Comparison of ENCODE assay signal across 8 mouse cellular contexts in the genomic region with DNA sequence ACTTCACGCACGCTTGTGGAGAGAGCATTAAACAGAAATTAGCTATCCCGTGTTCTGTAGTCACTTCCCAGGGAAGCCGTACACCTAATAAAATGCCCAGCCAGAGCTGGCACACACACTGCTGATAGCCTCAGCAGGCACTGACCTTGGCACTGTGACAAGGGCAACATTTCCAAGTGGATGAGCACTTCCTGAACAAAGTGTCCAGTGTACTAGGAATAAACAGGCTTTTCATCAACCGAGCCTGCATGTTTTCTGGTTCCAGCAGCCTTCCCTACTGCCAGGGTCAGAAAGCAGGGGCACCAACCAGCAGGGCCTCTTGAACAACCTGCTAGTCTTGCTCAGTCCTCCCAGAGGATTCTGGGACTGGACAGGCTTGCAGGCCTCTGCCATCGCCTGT.
DNase-seq lines count a peak whose midpoint lies in the region; ATAC-seq lines count a peak whose summit lies in the region.

No protein-coding gene starts in this region.

- peak; percentile 67 for DNase-seq in ovary, postnatal 36 days (ENCODE audit: low spot score)
- no peak for DNase-seq in ovary, postnatal 14 days (ENCODE audit: low spot score)
- peak; percentile 78 for DNase-seq in cerebellum, adult 8-10 months
- peak; percentile 16 to 33 for DNase-seq in left cerebral cortex, adult 18-20 months (ENCODE audit: low spot score in 2 of 2)
- peak; percentile 47 for DNase-seq in telencephalon, adult 2 months (ENCODE audit: low read depth, low spot score)
- no peak for DNase-seq in thymus, postnatal 36 days
- DNase-seq in urinary bladder, postnatal 10 days (ENCODE audit: low spot score), result no peak

- no peaks in the 10 kb centered on the region for H3K27me3 ChIP-seq in heart, embryonic 12.5 days (replicated peaks)

- H3K9ac ChIP-seq in heart, embryonic 12.5 days, result no peak overlapping the region

- no peak for ATAC-seq in heart, embryonic 12.5 days (ENCODE audit: insufficient number of reproducible peaks, low FRiP score)

- no peak overlapping the region for H3K4me3 ChIP-seq in heart, embryonic 12.5 days

- 49% methylated on average over 6 of the region's 6 CpGs for WGBS in heart, embryonic 12.5 days

- H3K4me2 ChIP-seq in heart, embryonic 12.5 days, result no peak overlapping the region

- H3K4me1 ChIP-seq in heart, embryonic 12.5 days (replicated peaks), result peaks cover 51% of the 10 kb centered on the region

- no peaks in the 10 kb centered on the region for H3K9me3 ChIP-seq in heart, embryonic 12.5 days (replicated peaks)

- no peaks in the 10 kb centered on the region for H3K36me3 ChIP-seq in heart, embryonic 12.5 days

- peak overlapping the region; percentile 18 for H3K27ac ChIP-seq in heart, embryonic 12.5 days (ENCODE audit: poor library complexity, severe bottlenecking)

Comparison
In these comparisons a context has a peak if more than half of its experiments do, and no peak if none do; other contexts are left out.
1. DNase-seq: peak in ovary, postnatal 36 days (single experiment), cerebellum, adult 8-10 months (single experiment), left cerebral cortex, adult 18-20 months (2 of 2) and telencephalon, adult 2 months (single experiment); none in ovary, postnatal 14 days (single experiment), thymus, postnatal 36 days (0 of 2) and urinary bladder, postnatal 10 days (single experiment).